Mouse (Mus musculus) heart, embryonic 14.5 days (tissue): ENCODE results near the gene Rhbdd2. TPM values are rescaled to one million over a fixed set of nuclear protein-coding genes. Genes with fewer than 3 reads are reported as not detected.
"Not testable (repeated sequence)": the region's sequence is repeated elsewhere in the genome, so short reads cannot be mapped to it uniquely, and the experiment has no call there.

ENCODE experiments used
- ATAC-seq: fragments of 200-750 bp; cut with Nextera tagmentation; 2 replicates; pipeline ENCODE4 v1.8.0; 2017; ENCODE audit warnings: low read depth, moderate TSS enrichment; ENCODE audit not compliant: insufficient number of reproducible peaks, insufficient read depth, low FRiP score
- H3K27ac ChIP-seq, 2 experiments: fragments of 200-500 bp in 1 of 2; fragments of 300-500 bp in 1 of 2; sonication (generic) in 1 of 2; replicated peaks in 1 of 2; 2 replicates each; pipeline ENCODE4 v1.5.1; 2012 to 2014; ENCODE audit warnings: low read depth in 2 of 2, low read length in 2 of 2, control low read depth in 1 of 2, mild to moderate bottlenecking in 1 of 2, mixed read lengths in 1 of 2; ENCODE audit not compliant: control insufficient read depth in 1 of 2, insufficient read depth in 1 of 2
- H3K27me3 ChIP-seq: fragments of 300-500 bp; sonication (generic); 2 replicates; pipeline ENCODE4 v1.6.1; 2014; ENCODE audit warnings: mild to moderate bottlenecking, low read length, control low read depth; ENCODE audit not compliant: control insufficient read depth, insufficient read depth
- H3K36me3 ChIP-seq: fragments of 300-500 bp; sonication (generic); 2 replicates; pipeline ENCODE4 v1.6.1; 2014; ENCODE audit warnings: mild to moderate bottlenecking, control low read depth, low read length, mixed read lengths; ENCODE audit not compliant: control insufficient read depth, insufficient read depth
- H3K4me1 ChIP-seq, 2 experiments: fragments of 200-500 bp in 1 of 2; fragments of 300-500 bp in 1 of 2; sonication (generic) in 1 of 2; 2 replicates each; pipeline ENCODE4 v1.6.1; 2012 to 2014; ENCODE audit warnings: low read length in 2 of 2, control low read depth in 1 of 2, mixed read lengths in 1 of 2; ENCODE audit not compliant: control insufficient read depth in 2 of 2, insufficient read depth in 2 of 2
- H3K4me2 ChIP-seq: fragments of 300-500 bp; sonication (generic); 2 replicates; pipeline ENCODE4 v1.6.1; 2014; ENCODE audit warnings: mild to moderate bottlenecking, low read length
- H3K4me3 ChIP-seq, 2 experiments: fragments of 200-500 bp in 1 of 2; fragments of 300-500 bp in 1 of 2; sonication (generic) in 1 of 2; 2 replicates each; pipeline ENCODE4 v1.5.1; 2012 to 2014; ENCODE audit warnings: low read length in 2 of 2, mild to moderate bottlenecking in 2 of 2, control low read depth in 1 of 2, low read depth in 1 of 2, moderate library complexity in 1 of 2; ENCODE audit not compliant: control insufficient read depth in 1 of 2, insufficient read depth in 1 of 2
- H3K9ac ChIP-seq: fragments of 300-500 bp; sonication (generic); 2 replicates; pipeline ENCODE4 v1.6.1; 2014; ENCODE audit warnings: mild to moderate bottlenecking, low read length
- H3K9me3 ChIP-seq: fragments of 300-500 bp; sonication (generic); 2 replicates; pipeline ENCODE4 v1.6.1; 2016; ENCODE audit warnings: low read length, control low read depth; ENCODE audit not compliant: control insufficient read depth
- WGBS: fragments of 180-500 bp; shearing (Covaris S2); extraction: QIAGEN DNeasy Blood & Tissue Kit; methylation state at CpG from one replicate; pipeline ENCODE4 v1.1.7; 2014; 5-methylcytosine and 5-hydroxymethylcytosine counted together
- polyA plus RNA-seq: library from polyadenylated mRNA; unstranded; fragments of >200 nt; fragmentation: Nextera tagmentation; extraction: Ambion mirVana; gene quantifications from 2 replicates; pipeline ENCODE4 v1.2.1, GENCODE M21; 2014

The Rhbdd2 gene
- polyA plus RNA-seq, 1 experiment from 2014 or later, result 36.7 TPM

DNA sequence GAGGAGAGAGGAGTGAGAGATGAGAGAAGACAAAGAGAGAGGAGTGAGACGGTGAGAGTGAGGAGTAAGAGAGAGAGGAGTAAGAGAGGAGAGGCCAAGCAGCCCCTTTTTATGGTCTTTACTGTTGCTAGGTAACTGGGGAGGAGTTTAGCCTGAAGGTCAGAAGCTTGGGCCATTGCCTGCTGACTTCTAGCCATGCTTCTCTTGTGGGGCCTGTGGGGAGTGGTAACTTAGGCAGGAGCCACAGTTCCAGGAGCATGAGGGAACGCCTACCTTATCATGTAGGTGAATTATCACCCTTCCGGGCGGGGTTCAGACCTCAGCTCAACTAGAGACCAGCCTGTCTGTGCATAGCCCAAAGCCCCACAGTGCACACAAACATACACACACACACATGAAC lies 22.6 kb upstream of the Rhbdd2 start:
- Histone ChIP-seq H3K9me3 (peaks cover 8% of the 10 kb centered on the region), H3K27me3 (no peaks in the 10 kb centered on the region), H3K4me3 (no peak overlapping the region), H3K27ac (no peak overlapping the region), H3K4me1 (no peaks in the 10 kb centered on the region), H3K4me2 (no peak overlapping the region), H3K9ac (no peak overlapping the region), H3K36me3 (no peaks in the 10 kb centered on the region)
- no peak for ATAC-seq
- 70% methylated on average over 4 of the region's 4 CpGs for WGBS

GRCm38 (mm10) chr5:135619741-135620140 lies 12.7 kb upstream of the Rhbdd2 start:
- H3K4me2 ChIP-seq, H3K27ac ChIP-seq, H3K9ac ChIP-seq, H3K4me3 ChIP-seq, H3K4me1 ChIP-seq, H3K36me3 ChIP-seq, H3K27me3 ChIP-seq, ATAC-seq, H3K9me3 ChIP-seq: not testable (repeated sequence)
- WGBS, result 86% methylated on average over 10 of the region's 10 CpGs

DNA sequence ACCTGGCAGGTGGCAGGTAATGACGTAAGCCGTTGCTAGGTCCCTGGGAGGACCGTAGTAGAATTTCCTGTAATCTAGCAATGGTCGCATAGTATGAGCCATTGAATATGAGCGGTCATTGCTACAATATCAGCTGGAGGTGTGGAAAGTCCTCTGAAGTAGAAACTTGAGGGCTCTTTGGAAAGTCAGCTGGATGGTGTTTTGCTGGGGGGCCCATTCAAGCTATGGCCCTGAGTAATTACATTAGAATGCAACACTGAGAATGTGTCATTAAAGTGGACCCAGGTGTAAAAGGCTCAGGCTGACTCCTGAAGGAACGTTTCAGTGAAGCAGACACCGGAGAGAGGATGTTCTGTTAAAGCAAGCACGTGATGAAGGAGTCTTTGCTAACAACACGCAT lies 11.9 kb upstream of the Rhbdd2 start:
- ATAC-seq, result no peak
- Histone ChIP-seq H3K27me3 (no peaks in the 10 kb centered on the region), H3K4me3 (no peak overlapping the region), H3K9me3 (no peaks in the 10 kb centered on the region), H3K27ac (no peak overlapping the region), H3K4me2 (no peak overlapping the region), H3K36me3 (no peaks in the 10 kb centered on the region), H3K9ac (no peak overlapping the region), H3K4me1 (no peaks in the 10 kb centered on the region)
- 79% methylated on average over 9 of the region's 9 CpGs for WGBS

GRCm38 (mm10) chr5:135621725-135622124 lies 10.7 kb upstream of the Rhbdd2 start:
- no peaks in the 10 kb centered on the region for H3K36me3 ChIP-seq
- H3K4me1 ChIP-seq, result no peaks in the 10 kb centered on the region
- no peak for ATAC-seq
- H3K27me3 ChIP-seq, result no peaks in the 10 kb centered on the region
- H3K27ac ChIP-seq, result no peak overlapping the region
- WGBS, result 72% methylated on average over 10 of the region's 10 CpGs
- H3K4me2 ChIP-seq, result no peak overlapping the region
- H3K9ac ChIP-seq, result no peak overlapping the region
- no peaks in the 10 kb centered on the region for H3K9me3 ChIP-seq
- H3K4me3 ChIP-seq, result no peak overlapping the region

GRCm38 (mm10) chr5:135623006-135623563 lies 9.3 kb upstream of the Rhbdd2 start:
- Histone ChIP-seq H3K4me3 (no peak overlapping the region), H3K9ac (no peak overlapping the region), H3K27me3 (no peaks in the 10 kb centered on the region), H3K9me3 (no peaks in the 10 kb centered on the region), H3K36me3 (no peaks in the 10 kb centered on the region), H3K4me2 (no peak overlapping the region), H3K27ac (0 out of 4 replicates have a peak overlapping the region, but pooled peaks of 1 of the 2 experiments have one; percentile 6), H3K4me1 (no peaks in the 10 kb centered on the region)
- WGBS, result 83% methylated on average over 18 of the region's 18 CpGs
- no peak for ATAC-seq

DNA sequence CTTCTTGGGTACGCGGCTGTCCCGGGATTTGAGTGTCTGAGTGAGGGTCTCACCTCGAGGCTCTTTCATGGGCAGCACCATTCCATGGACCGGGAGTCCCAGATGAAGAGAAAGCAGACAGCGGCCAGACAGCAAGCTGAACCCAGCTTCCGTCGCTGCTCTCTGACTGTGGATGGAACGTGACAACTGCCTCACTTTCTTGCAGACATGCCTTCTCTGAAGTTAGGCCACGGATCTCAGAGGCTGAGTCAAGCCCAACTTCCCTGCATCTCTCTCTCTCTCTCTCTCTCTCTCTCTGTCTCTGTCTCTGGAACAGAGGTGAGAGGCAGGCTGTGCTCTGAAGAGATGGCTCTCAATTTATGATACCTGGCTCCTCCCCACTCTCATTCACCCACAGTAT lies 3.5 kb upstream of the Rhbdd2 start:
- H3K36me3 ChIP-seq, result no peaks in the 10 kb centered on the region
- no peak overlapping the region for H3K27ac ChIP-seq
- H3K9me3 ChIP-seq, result no peaks in the 10 kb centered on the region
- ATAC-seq, result no peak
- 44% methylated on average over 10 of the region's 10 CpGs for WGBS
- H3K4me1 ChIP-seq, result peaks cover 0 to 8% of the 10 kb centered on the region in 2 experiments; a peak in 2 of 4 replicates
- no peak overlapping the region for H3K9ac ChIP-seq
- H3K4me2 ChIP-seq, result no peak overlapping the region
- no peak overlapping the region for H3K4me3 ChIP-seq
- no peaks in the 10 kb centered on the region for H3K27me3 ChIP-seq

GRCm38 (mm10) chr5:135629401-135629800 lies 3.0 kb upstream of the Rhbdd2 start:
- Histone ChIP-seq H3K27me3 (no peaks in the 10 kb centered on the region), H3K9me3 (no peaks in the 10 kb centered on the region), H3K27ac (no peak overlapping the region), H3K4me3 (no peak overlapping the region), H3K9ac (no peak overlapping the region), H3K4me1 (peaks cover 0 to 8% of the 10 kb centered on the region in 2 experiments; a peak in 2 of 4 replicates), H3K4me2 (no peak overlapping the region), H3K36me3 (no peaks in the 10 kb centered on the region)
- ATAC-seq, result no peak
- WGBS, result 77% methylated on average over 3 of the region's 3 CpGs

DNA sequence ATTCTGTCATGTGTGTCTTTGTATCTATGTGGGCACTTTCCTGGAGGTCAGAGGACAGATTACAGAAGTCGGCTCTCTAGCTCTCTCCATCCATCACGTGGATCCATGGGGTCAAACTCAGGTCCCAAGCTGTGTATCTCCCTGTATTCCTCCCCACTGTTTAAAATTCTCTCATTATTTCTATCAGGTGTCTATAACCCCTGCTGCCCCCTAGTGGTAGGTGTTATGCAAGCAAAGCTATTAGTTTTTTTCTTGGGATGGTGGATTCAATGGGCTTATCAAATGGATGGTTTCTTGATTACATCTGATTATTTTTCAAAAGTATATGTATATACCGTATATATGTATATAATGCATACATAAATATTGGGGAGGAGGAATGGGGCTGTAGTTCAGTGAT lies 1.8 kb upstream of the Rhbdd2 start:
- Histone ChIP-seq H3K36me3 (peaks cover 7% of the 10 kb centered on the region), H3K4me3 (no peak overlapping the region), H3K27me3 (no peaks in the 10 kb centered on the region), H3K4me2 (no peak overlapping the region), H3K27ac (no peak overlapping the region), H3K4me1 (peaks cover 0 to 8% of the 10 kb centered on the region in 2 experiments; a peak in 2 of 4 replicates), H3K9ac (no peak overlapping the region), H3K9me3 (no peaks in the 10 kb centered on the region)
- no peak for ATAC-seq
- WGBS, result 12% methylated on average over 3 of the region's 3 CpGs
